Mouse (Mus musculus): ENCODE results near the gene Khnyn.

GRCm38 (mm10) chr14:55884166-55884565 lies 581 bp upstream of the Khnyn start, which contains the start of gene Cbln3:
- TF ChIP-seq POLR2A (IDR thresholded peaks at IDR 0.05; ENCODE audit: control insufficient read depth, extremely low read depth, insufficient read depth, low read length, poor library complexity) (no peak), CTCF (IDR thresholded peaks at IDR 0.05; ENCODE audit: borderline replicate concordance, control insufficient read depth, extremely low read depth, insufficient read depth, low read length, poor library complexity) (no peak)
